Mouse (Mus musculus): ENCODE data around the gene Usp38. TPM values are rescaled to one million over a fixed set of nuclear protein-coding genes. Genes with fewer than 3 reads are reported as not detected.

Usp38 gene
- polyA plus RNA-seq, 1 experiment from 2014 or later, result 22.3 TPM

GRCm38 (mm10) chr8:80971150-80971549, 43.6 kb downstream of the Usp38 start:
- Histone ChIP-seq H3K9ac (ENCODE audit: low read depth, low read length) (no peak overlapping the region), H3K36me3 (ENCODE audit: control insufficient read depth, insufficient read depth, low read length) (no peaks in the 10 kb centered on the region), H3K27me3 (replicated peaks; ENCODE audit: control insufficient read depth, insufficient read depth, low read length) (no peaks in the 10 kb centered on the region), H3K4me1 (replicated peaks; ENCODE audit: control insufficient read depth, insufficient read depth, low read length) (no peaks in the 10 kb centered on the region), H3K27ac (ENCODE audit: low read depth, low read length) (no peak overlapping the region), H3K4me2 (no peak overlapping the region), H3K4me3 (ENCODE audit: low read depth, low read length) (no peak overlapping the region), H3K9me3 (ENCODE audit: control insufficient read depth, low read length) (no peaks in the 10 kb centered on the region)
- no peak for ATAC-seq (replicated peaks; ENCODE audit: low FRiP score)
- 84% methylated on average over 8 of the region's 9 CpGs for WGBS
- DNase-seq (ENCODE audit: low spot score), result no peak

DNA sequence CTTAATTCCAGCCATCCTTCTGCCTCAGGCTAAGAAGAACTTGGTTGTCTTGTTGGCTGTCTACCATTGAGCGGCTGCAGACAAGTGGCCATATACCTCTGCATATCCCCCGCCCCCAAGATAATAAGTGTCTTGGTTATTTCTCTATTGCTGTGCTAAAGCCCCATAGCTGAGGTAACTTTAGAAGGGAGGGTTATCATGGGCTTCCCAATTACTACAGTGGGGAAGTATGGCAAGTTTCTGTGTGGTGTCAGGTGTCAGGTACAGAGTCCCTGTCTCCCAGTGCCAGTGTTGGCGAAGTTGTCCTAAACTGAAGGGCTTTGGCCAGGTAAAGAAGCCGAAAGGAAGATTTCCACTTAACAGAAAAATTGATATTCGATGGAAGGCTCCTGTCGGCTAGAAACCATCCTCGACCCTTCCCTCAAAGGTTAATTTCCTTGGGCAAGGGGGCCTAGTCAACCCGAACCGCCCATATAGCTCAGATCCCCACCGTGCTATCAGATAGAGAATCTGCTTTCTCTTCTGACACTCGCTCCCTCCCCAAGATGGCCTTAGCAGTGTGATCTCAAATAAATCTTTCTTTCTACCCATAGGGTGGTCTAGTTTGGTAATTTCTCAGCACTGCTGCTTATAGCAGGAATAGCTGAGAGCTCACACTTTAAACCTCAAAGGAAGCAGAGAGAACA, 44.6 kb downstream of the Usp38 start:
- no peak for ATAC-seq (replicated peaks; ENCODE audit: low FRiP score)
- WGBS, result 82% methylated on average over 11 of the region's 11 CpGs
- H3K9ac ChIP-seq (ENCODE audit: low read depth, low read length), result no peak overlapping the region
- no peak for DNase-seq (ENCODE audit: low spot score)
- H3K4me3 ChIP-seq (ENCODE audit: low read depth, low read length), result no peak overlapping the region
- no peaks in the 10 kb centered on the region for H3K9me3 ChIP-seq (ENCODE audit: control insufficient read depth, low read length)
- no peaks in the 10 kb centered on the region for H3K27me3 ChIP-seq (replicated peaks; ENCODE audit: control insufficient read depth, insufficient read depth, low read length)
- no peaks in the 10 kb centered on the region for H3K4me1 ChIP-seq (replicated peaks; ENCODE audit: control insufficient read depth, insufficient read depth, low read length)
- H3K4me2 ChIP-seq, result no peak overlapping the region
- H3K27ac ChIP-seq (ENCODE audit: low read depth, low read length), result no peak overlapping the region
- H3K36me3 ChIP-seq (ENCODE audit: control insufficient read depth, insufficient read depth, low read length), result no peaks in the 10 kb centered on the region

DNA sequence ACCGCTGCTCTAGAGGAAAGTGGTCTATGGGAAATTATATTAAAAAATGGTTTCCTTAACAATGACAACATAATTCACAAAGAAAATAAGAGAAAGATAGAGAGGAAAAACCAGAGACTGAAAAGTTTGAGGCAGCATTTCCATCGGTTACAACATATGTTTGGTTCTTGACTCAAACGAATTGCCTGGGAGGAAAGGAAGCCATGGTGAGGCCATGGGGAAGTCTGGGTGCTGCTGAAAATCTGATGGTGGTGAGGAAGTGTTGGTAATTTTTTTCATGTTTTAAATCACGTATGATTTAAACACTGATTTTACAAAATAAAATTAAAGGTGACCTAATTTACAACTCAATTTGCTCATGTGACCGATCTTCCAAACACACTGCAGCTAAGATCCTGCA, 45.3 kb downstream of the Usp38 start:
- ATAC-seq (replicated peaks; ENCODE audit: low FRiP score), result no peak
- Histone ChIP-seq H3K4me2 (no peak overlapping the region), H3K36me3 (ENCODE audit: control insufficient read depth, insufficient read depth, low read length) (no peaks in the 10 kb centered on the region), H3K4me3 (ENCODE audit: low read depth, low read length) (no peak overlapping the region), H3K9me3 (ENCODE audit: control insufficient read depth, low read length) (no peaks in the 10 kb centered on the region), H3K4me1 (replicated peaks; ENCODE audit: control insufficient read depth, insufficient read depth, low read length) (no peaks in the 10 kb centered on the region), H3K27ac (ENCODE audit: low read depth, low read length) (no peak overlapping the region), H3K9ac (ENCODE audit: low read depth, low read length) (no peak overlapping the region), H3K27me3 (replicated peaks; ENCODE audit: control insufficient read depth, insufficient read depth, low read length) (no peaks in the 10 kb centered on the region)
- 73% methylated on average over 5 of the region's 5 CpGs for WGBS
- no peak for DNase-seq (ENCODE audit: low spot score)

- no peak overlapping the region for H3K9ac ChIP-seq (ENCODE audit: low read depth, low read length)
Observed at GRCm38 (mm10) chr8:80963095-80963494, 51.6 kb downstream of the Usp38 start.

DNA sequence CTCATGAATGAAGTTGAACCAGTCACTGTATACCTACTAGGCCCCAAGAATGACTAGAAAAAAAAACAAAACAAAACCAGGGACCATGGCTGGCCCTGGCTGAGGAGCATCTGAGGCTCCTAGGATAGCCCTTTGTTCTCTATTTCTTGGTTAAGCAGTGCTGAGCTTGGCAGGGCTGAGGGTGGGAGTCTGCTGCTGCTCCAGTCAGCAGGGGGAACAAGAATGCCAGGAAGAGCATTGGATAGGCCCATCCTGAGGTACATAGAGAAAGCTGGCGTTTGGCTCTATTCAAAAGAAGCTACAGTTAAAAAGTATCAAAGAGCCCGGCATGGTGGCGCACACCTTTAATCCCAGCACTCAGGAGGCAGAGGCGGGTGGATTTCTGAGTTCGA, 52.1 kb downstream of the Usp38 start:
- H3K36me3 ChIP-seq (ENCODE audit: control insufficient read depth, insufficient read depth, low read length), result no peaks in the 10 kb centered on the region
- no peaks in the 10 kb centered on the region for H3K27me3 ChIP-seq (replicated peaks; ENCODE audit: control insufficient read depth, insufficient read depth, low read length)
- no peak overlapping the region for H3K9ac ChIP-seq (ENCODE audit: low read depth, low read length)
- H3K4me3 ChIP-seq (ENCODE audit: low read depth, low read length), result no peak overlapping the region
- ATAC-seq (replicated peaks; ENCODE audit: low FRiP score) (no peak), DNase-seq (ENCODE audit: low spot score) (no peak)
- WGBS, result 86% methylated on average over 5 of the region's 5 CpGs
- H3K27ac ChIP-seq (ENCODE audit: low read depth, low read length), result peak overlapping the region; percentile 21; the same call in 1 of the 2 replicates
- H3K9me3 ChIP-seq (ENCODE audit: control insufficient read depth, low read length), result no peaks in the 10 kb centered on the region
- H3K4me1 ChIP-seq (replicated peaks; ENCODE audit: control insufficient read depth, insufficient read depth, low read length), result no peaks in the 10 kb centered on the region
- H3K4me2 ChIP-seq, result no peak overlapping the region

More at GRCm38 (mm10) chr8:80963095-80963494, 51.6 kb downstream of the Usp38 start:
- H3K4me1 ChIP-seq (replicated peaks; ENCODE audit: control insufficient read depth, insufficient read depth, low read length), result no peaks in the 10 kb centered on the region
- 88% methylated on average over 3 of the region's 3 CpGs for WGBS
- ATAC-seq (replicated peaks; ENCODE audit: low FRiP score) (no peak), DNase-seq (ENCODE audit: low spot score) (no peak)
- H3K4me3 ChIP-seq (ENCODE audit: low read depth, low read length), result no peak overlapping the region
- no peak overlapping the region for H3K4me2 ChIP-seq
- H3K36me3 ChIP-seq (ENCODE audit: control insufficient read depth, insufficient read depth, low read length), result no peaks in the 10 kb centered on the region
- H3K27me3 ChIP-seq (replicated peaks; ENCODE audit: control insufficient read depth, insufficient read depth, low read length), result no peaks in the 10 kb centered on the region
- no peaks in the 10 kb centered on the region for H3K9me3 ChIP-seq (ENCODE audit: control insufficient read depth, low read length)
- H3K27ac ChIP-seq (ENCODE audit: low read depth, low read length), result no peak overlapping the region

- DNase-seq (ENCODE audit: low spot score), result no peak
- H3K27ac ChIP-seq (ENCODE audit: low read depth, low read length), result peak overlapping the region; percentile 21; the same call in 1 of the 2 replicates
- no peak overlapping the region for H3K9ac ChIP-seq (ENCODE audit: low read depth, low read length)
- no peaks in the 10 kb centered on the region for H3K9me3 ChIP-seq (ENCODE audit: control insufficient read depth, low read length)
- no peak overlapping the region for H3K4me3 ChIP-seq (ENCODE audit: low read depth, low read length)
- H3K27me3 ChIP-seq (replicated peaks; ENCODE audit: control insufficient read depth, insufficient read depth, low read length), result no peaks in the 10 kb centered on the region
- WGBS, result 56% methylated on average over 7 of the region's 7 CpGs
- no peaks in the 10 kb centered on the region for H3K4me1 ChIP-seq (replicated peaks; ENCODE audit: control insufficient read depth, insufficient read depth, low read length)
- no peaks in the 10 kb centered on the region for H3K36me3 ChIP-seq (ENCODE audit: control insufficient read depth, insufficient read depth, low read length)
- H3K4me2 ChIP-seq, result no peak overlapping the region
- ATAC-seq (replicated peaks; ENCODE audit: low FRiP score), result no peak; the same call in 1 of the 2 replicates
Observed at GRCm38 (mm10) chr8:80961937-80962591, 52.7 kb downstream of the Usp38 start.

DNA sequence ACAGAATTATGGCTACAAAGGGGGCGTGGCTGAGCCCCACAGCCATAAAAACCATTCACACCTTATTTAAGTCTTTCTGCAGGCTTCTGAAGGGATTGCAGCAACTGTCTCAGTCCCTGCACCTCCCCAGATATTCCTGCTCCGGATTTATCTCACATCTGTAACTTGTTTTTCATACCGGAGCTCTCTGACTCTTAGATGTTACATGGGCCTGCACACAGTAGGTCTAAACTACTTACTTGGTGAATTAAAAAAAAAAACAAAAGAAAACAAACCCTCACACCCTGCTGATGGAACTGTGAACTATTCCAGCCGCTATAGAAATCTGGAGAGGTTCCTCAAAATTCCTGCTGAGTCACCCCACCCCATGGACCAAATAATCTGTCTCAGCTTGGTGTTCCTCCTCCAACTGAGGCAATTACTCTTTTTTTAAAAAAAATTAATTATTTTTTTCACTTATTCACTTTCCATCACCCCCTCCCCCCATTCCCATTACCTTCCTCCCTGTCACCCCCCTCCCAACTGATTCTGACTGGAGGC, 53.6 kb downstream of the Usp38 start:
- no peaks in the 10 kb centered on the region for H3K9me3 ChIP-seq (ENCODE audit: control insufficient read depth, low read length)
- H3K27ac ChIP-seq (ENCODE audit: low read depth, low read length), result no peak overlapping the region; the same call in 1 of the 2 replicates
- WGBS, result 60% methylated on average over 4 of the region's 4 CpGs
- ATAC-seq (replicated peaks; ENCODE audit: low FRiP score), result no peak
- no peak overlapping the region for H3K4me3 ChIP-seq (ENCODE audit: low read depth, low read length)
- no peak overlapping the region for H3K9ac ChIP-seq (ENCODE audit: low read depth, low read length)
- no peaks in the 10 kb centered on the region for H3K36me3 ChIP-seq (ENCODE audit: control insufficient read depth, insufficient read depth, low read length)
- H3K4me2 ChIP-seq, result no peak overlapping the region
- no peaks in the 10 kb centered on the region for H3K4me1 ChIP-seq (replicated peaks; ENCODE audit: control insufficient read depth, insufficient read depth, low read length)
- DNase-seq (ENCODE audit: low spot score), result no peak
- no peaks in the 10 kb centered on the region for H3K27me3 ChIP-seq (replicated peaks; ENCODE audit: control insufficient read depth, insufficient read depth, low read length)

- WGBS, result 77% methylated on average over 9 of the region's 9 CpGs
- Histone ChIP-seq H3K4me2 (no peak overlapping the region), H3K27ac (ENCODE audit: low read depth, low read length) (no peak overlapping the region)
Observed at GRCm38 (mm10) chr8:80959588-80960268, 55.0 kb downstream of the Usp38 start.

More at GRCm38 (mm10) chr8:80959588-80960268, 55.0 kb downstream of the Usp38 start:
- Histone ChIP-seq H3K4me1 (replicated peaks; ENCODE audit: control insufficient read depth, insufficient read depth, low read length) (no peaks in the 10 kb centered on the region), H3K4me3 (ENCODE audit: low read depth, low read length) (no peak overlapping the region), H3K9ac (ENCODE audit: low read depth, low read length) (no peak overlapping the region), H3K27me3 (replicated peaks; ENCODE audit: control insufficient read depth, insufficient read depth, low read length) (no peaks in the 10 kb centered on the region), H3K9me3 (ENCODE audit: control insufficient read depth, low read length) (peaks cover 2% of the 10 kb centered on the region; the same call in 1 of the 2 replicates), H3K36me3 (ENCODE audit: control insufficient read depth, insufficient read depth, low read length) (no peaks in the 10 kb centered on the region)
- ATAC-seq (replicated peaks; ENCODE audit: low FRiP score) (no peak), DNase-seq (ENCODE audit: low spot score) (no peak)
